Mouse (Mus musculus): ENCODE results near the gene Thbs1. TPM values are rescaled to one million over a fixed set of nuclear protein-coding genes. Genes with fewer than 3 reads are reported as not detected.
"Not testable (repeated sequence)": the region's sequence is repeated elsewhere in the genome, so short reads cannot be mapped to it uniquely, and the experiment has no call there.

Thbs1 gene
- total and polyA plus RNA-seq, 2 experiments from 2014 or later = 3.3 to 12.5 TPM

DNA sequence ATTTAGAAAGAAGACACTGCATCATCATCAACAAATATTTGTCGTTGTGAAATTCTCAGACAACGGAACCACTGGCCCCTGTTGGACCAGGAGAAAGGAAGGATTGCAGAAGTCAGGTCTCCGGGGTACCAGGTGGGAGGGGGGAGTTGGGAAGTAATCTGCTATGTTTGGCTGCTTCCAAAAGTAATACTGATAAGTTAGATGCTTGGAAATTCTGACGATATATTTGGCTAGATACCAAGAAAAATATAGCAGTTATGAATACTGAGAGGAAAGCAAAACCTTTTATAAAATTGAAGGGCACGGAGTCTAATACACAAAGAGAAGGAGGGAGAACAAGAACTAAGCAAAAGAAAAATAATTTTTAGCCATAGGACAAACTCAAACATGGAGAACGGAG is 27.6 kb downstream of the Thbs1 start:
- no peak overlapping the region for H3K9ac ChIP-seq (replicated peaks; ENCODE audit: low read length)
- no peak overlapping the region for H3K27ac ChIP-seq
- no peak overlapping the region for H3K4me3 ChIP-seq (ENCODE audit: low read length)
- DNase-seq (ENCODE audit: low spot score) (no peak), ATAC-seq (no peak)
- TF ChIP-seq CTCF (IDR thresholded peaks at IDR 0.05; ENCODE audit: low read depth) = no peak
- H3K4me2 ChIP-seq (ENCODE audit: low read depth, low read length) = no peak overlapping the region
- H3K36me3 ChIP-seq (ENCODE audit: insufficient read depth, low read length) = no peaks in the 10 kb centered on the region
- WGBS = 81% methylated on average over 6 of the region's 6 CpGs
- no peaks in the 10 kb centered on the region for H3K27me3 ChIP-seq (ENCODE audit: insufficient read depth, low read length)
- no peaks in the 10 kb centered on the region for H3K4me1 ChIP-seq (ENCODE audit: insufficient read depth, low read length)
- H3K9me3 ChIP-seq (ENCODE audit: low read length) = no peaks in the 10 kb centered on the region

- Histone ChIP-seq H3K27me3 (ENCODE audit: insufficient read depth, low read length) (no peaks in the 10 kb centered on the region), H3K4me1 (ENCODE audit: insufficient read depth, low read length) (no peaks in the 10 kb centered on the region), H3K4me2 (ENCODE audit: low read depth, low read length) (no peak overlapping the region), H3K36me3 (ENCODE audit: insufficient read depth, low read length) (no peaks in the 10 kb centered on the region), H3K4me3 (ENCODE audit: low read length) (no peak overlapping the region), H3K9ac (replicated peaks; ENCODE audit: low read length) (no peak overlapping the region), H3K27ac (no peak overlapping the region), H3K9me3 (ENCODE audit: low read length) (no peaks in the 10 kb centered on the region)
- TF ChIP-seq CTCF (IDR thresholded peaks at IDR 0.05; ENCODE audit: low read depth) = no peak
- ATAC-seq (no peak), DNase-seq (ENCODE audit: low spot score) (no peak)
- 92% methylated on average over 10 of the region's 10 CpGs for WGBS
Observed at GRCm38 (mm10) chr2:118141651-118142050, 30.0 kb downstream of the Thbs1 start.

DNA sequence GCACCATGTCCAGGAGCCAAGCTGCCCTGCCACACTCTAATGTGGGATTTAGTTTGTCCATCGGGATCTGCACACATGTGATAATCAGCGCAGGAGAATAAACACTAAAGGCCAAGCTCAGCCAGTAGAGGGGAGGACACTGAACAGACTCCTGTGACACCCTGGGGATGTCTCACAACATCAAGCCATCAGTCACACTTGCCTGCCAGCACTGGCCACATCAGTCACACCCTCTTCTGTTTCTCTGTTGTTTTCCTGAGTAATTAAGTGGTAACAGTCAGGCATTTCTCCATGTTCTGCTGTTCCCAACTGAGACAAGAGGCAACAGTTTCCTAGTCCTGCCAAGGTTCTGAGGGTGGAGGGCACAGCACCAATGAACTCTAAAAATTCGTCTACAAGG is 36.1 kb downstream of the Thbs1 start:
- H3K9ac ChIP-seq (replicated peaks; ENCODE audit: low read length); ATAC-seq; H3K27me3 ChIP-seq (ENCODE audit: insufficient read depth, low read length); DNase-seq (ENCODE audit: low spot score); H3K27ac ChIP-seq; H3K36me3 ChIP-seq (ENCODE audit: insufficient read depth, low read length); H3K4me2 ChIP-seq (ENCODE audit: low read depth, low read length); H3K4me3 ChIP-seq (ENCODE audit: low read length); H3K9me3 ChIP-seq (ENCODE audit: low read length); H3K4me1 ChIP-seq (ENCODE audit: insufficient read depth, low read length): not testable (repeated sequence)
- WGBS = 47% methylated on average over 3 of the region's 3 CpGs

DNA sequence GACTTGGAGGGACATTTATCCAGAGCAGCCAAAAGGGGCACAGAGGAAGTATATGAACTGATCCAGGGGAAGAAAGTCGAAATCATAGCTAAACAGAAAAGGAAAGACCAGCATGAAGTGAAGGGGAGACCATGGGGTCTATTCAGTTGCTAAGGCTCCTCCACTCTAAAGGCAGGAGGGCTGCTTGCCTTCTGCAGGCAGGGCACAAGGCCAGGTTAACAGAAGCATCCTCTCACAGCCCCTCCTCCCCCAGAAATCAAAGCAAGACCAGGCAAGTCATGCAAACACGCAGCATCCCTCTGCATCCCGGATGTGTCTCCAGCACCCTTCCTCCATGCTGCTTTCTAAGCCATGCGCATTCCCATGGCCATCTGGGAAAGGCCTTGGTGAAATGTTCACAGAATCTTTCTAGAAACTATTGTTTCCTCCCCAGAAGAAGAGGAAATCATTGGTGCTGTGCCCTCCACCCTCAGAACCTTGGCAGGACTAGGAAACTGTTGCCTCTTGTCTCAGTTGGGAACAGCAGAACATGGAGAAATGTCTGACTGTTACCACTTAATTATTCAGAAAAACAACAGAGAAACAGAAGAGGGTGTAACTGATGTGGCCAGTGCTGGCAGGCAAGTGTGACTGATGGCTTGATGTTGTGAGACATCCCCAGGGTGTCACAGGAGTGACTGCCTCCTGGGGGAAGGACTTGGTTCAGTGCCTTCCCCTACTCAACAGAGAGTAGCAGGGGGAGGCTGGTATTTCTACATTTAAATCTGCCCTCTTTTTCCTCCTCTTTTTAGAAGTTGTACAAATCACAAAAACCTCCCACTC is 36.9 kb downstream of the Thbs1 start:
- Histone ChIP-seq H3K27ac (no peak overlapping the region), H3K4me2 (ENCODE audit: low read depth, low read length) (no peak overlapping the region), H3K36me3 (ENCODE audit: insufficient read depth, low read length) (no peaks in the 10 kb centered on the region), H3K4me3 (ENCODE audit: low read length) (no peak overlapping the region), H3K9me3 (ENCODE audit: low read length) (no peaks in the 10 kb centered on the region), H3K9ac (replicated peaks; ENCODE audit: low read length) (no peak overlapping the region), H3K4me1 (ENCODE audit: insufficient read depth, low read length) (peaks cover 4% of the 10 kb centered on the region; the same call in 1 of the 2 replicates), H3K27me3 (ENCODE audit: insufficient read depth, low read length) (no peaks in the 10 kb centered on the region)
- ATAC-seq (no peak), DNase-seq (ENCODE audit: low spot score) (no peak)
- 57% methylated on average over 4 of the region's 4 CpGs for WGBS
- no peak for TF ChIP-seq CTCF (IDR thresholded peaks at IDR 0.05; ENCODE audit: low read depth)

GRCm38 (mm10) chr2:118149855-118150563 is 38.3 kb downstream of the Thbs1 start:
- peak overlapping the region; percentile 64; the same call in 1 of the 2 replicates for H3K27ac ChIP-seq
- H3K4me2 ChIP-seq (ENCODE audit: low read depth, low read length) = no peak overlapping the region
- ATAC-seq = peak; percentile 93
- peaks cover 4% of the 10 kb centered on the region; the same call in 1 of the 2 replicates for H3K4me1 ChIP-seq (ENCODE audit: insufficient read depth, low read length)
- peak; percentile 9; the same call in 1 of the 2 replicates for TF ChIP-seq CTCF (IDR thresholded peaks at IDR 0.05; ENCODE audit: low read depth)
- 45% methylated on average over 12 of the region's 12 CpGs for WGBS
- peak; percentile 90 for DNase-seq (ENCODE audit: low spot score)
- no peak overlapping the region for H3K4me3 ChIP-seq (ENCODE audit: low read length)
- H3K9me3 ChIP-seq (ENCODE audit: low read length) = no peaks in the 10 kb centered on the region
- no peaks in the 10 kb centered on the region for H3K27me3 ChIP-seq (ENCODE audit: insufficient read depth, low read length)
- H3K9ac ChIP-seq (replicated peaks; ENCODE audit: low read length) = no peak overlapping the region
- H3K36me3 ChIP-seq (ENCODE audit: insufficient read depth, low read length) = no peaks in the 10 kb centered on the region

- Histone ChIP-seq H3K27ac (no peak overlapping the region), H3K4me2 (ENCODE audit: low read depth, low read length) (no peak overlapping the region), H3K4me1 (ENCODE audit: insufficient read depth, low read length) (no peaks in the 10 kb centered on the region; the same call in 1 of the 2 replicates), H3K27me3 (ENCODE audit: insufficient read depth, low read length) (no peaks in the 10 kb centered on the region), H3K36me3 (ENCODE audit: insufficient read depth, low read length) (no peaks in the 10 kb centered on the region), H3K9me3 (ENCODE audit: low read length) (no peaks in the 10 kb centered on the region), H3K9ac (replicated peaks; ENCODE audit: low read length) (no peak overlapping the region), H3K4me3 (ENCODE audit: low read length) (no peak overlapping the region)
- DNase-seq (ENCODE audit: low spot score) = no peak
- TF ChIP-seq CTCF (IDR thresholded peaks at IDR 0.05; ENCODE audit: low read depth) = no peak
- 91% methylated on average over 3 of the region's 3 CpGs for WGBS
- ATAC-seq = no peak
Observed at GRCm38 (mm10) chr2:118158095-118158494, 46.4 kb downstream of the Thbs1 start.
